Mouse (Mus musculus): ENCODE results near the gene St3gal2. TPM values are rescaled to one million over a fixed set of nuclear protein-coding genes. Genes with fewer than 3 reads are reported as not detected.

Gene St3gal2
- polyA plus RNA-seq, 2 experiments, result 19.2 to 29.9 TPM

DNA sequence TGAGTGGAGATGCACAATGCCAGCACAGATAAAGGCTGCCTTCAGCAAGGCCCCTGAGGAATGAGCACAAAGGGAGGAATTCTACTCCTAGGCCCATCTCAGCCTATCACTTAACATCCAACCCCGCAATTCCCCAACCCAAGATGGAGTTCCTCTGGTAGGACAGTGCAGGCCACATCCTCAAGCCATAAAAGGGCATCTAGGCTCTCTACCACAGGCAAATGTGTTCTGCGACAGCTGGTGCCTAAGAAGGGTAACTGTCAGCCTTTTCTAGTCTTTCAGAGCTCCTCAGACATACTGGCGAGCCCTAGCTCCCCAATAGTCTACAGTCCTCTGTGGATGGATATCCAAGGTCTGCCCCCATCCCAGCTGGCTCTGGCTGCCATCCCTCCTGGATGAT is 33.1 kb upstream of the St3gal2 start:
- TF ChIP-seq POLR2A (IDR thresholded peaks at IDR 0.05; ENCODE audit: borderline replicate concordance, extremely low read depth, insufficient read depth, insufficient read length), result no peak
- H3K4me2 ChIP-seq (replicated peaks; ENCODE audit: low read depth, low read length, severe bottlenecking), result no peak overlapping the region
- WGBS, result 87% methylated on average over 3 of the region's 3 CpGs
- H3K4me3 ChIP-seq (replicated peaks; ENCODE audit: low read length), result no peak overlapping the region
- DNase-seq (ENCODE audit: low spot score) (no peak), ATAC-seq (ENCODE audit: low FRiP score, low read depth) (no peak)
- H3K27ac ChIP-seq (replicated peaks; ENCODE audit: low read depth, low read length), result no peak overlapping the region
- no peaks in the 10 kb centered on the region for H3K9me3 ChIP-seq (ENCODE audit: control insufficient read depth, low read length)
- H3K36me3 ChIP-seq (ENCODE audit: control insufficient read depth, insufficient read depth, low read length), result peaks cover 74% of the 10 kb centered on the region
- no peak overlapping the region for H3K9ac ChIP-seq (ENCODE audit: low read depth, low read length, severe bottlenecking)
- no peaks in the 10 kb centered on the region for H3K4me1 ChIP-seq (ENCODE audit: control insufficient read depth, insufficient read depth, low read length)
- H3K27me3 ChIP-seq (ENCODE audit: control insufficient read depth, insufficient read depth, low read length), result no peaks in the 10 kb centered on the region

DNA sequence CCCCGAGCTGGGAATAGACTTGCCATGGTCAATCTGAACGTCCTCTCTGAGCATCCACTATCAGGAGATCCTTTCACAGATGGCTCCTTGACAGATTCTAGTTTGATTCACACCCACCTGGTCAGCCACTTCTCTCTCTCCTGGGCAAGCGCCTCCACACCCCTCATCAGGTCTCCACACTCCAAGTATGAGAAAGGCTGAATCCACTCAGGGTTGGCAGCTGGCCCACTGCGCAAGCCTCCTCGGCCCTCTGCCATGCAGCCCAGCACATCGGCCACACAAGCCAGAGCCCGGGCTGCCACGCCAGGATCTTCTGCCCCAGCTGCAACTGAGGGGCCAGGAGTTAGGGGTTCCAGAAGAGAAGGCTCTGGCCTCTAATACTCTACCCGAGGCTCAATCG is 32.2 kb upstream of the St3gal2 start:
- DNase-seq (ENCODE audit: low spot score) (no peak), ATAC-seq (ENCODE audit: low FRiP score, low read depth) (no peak)
- Histone ChIP-seq H3K9ac (ENCODE audit: low read depth, low read length, severe bottlenecking) (no peak overlapping the region), H3K4me1 (ENCODE audit: control insufficient read depth, insufficient read depth, low read length) (no peaks in the 10 kb centered on the region), H3K27me3 (ENCODE audit: control insufficient read depth, insufficient read depth, low read length) (no peaks in the 10 kb centered on the region), H3K4me3 (replicated peaks; ENCODE audit: low read length) (no peak overlapping the region), H3K4me2 (replicated peaks; ENCODE audit: low read depth, low read length, severe bottlenecking) (no peak overlapping the region), H3K27ac (replicated peaks; ENCODE audit: low read depth, low read length) (no peak overlapping the region), H3K36me3 (ENCODE audit: control insufficient read depth, insufficient read depth, low read length) (peaks cover 65% of the 10 kb centered on the region), H3K9me3 (ENCODE audit: control insufficient read depth, low read length) (no peaks in the 10 kb centered on the region)
- TF ChIP-seq POLR2A (IDR thresholded peaks at IDR 0.05; ENCODE audit: borderline replicate concordance, extremely low read depth, insufficient read depth, insufficient read length), result no peak
- WGBS, result 87% methylated on average over 10 of the region's 10 CpGs

DNA sequence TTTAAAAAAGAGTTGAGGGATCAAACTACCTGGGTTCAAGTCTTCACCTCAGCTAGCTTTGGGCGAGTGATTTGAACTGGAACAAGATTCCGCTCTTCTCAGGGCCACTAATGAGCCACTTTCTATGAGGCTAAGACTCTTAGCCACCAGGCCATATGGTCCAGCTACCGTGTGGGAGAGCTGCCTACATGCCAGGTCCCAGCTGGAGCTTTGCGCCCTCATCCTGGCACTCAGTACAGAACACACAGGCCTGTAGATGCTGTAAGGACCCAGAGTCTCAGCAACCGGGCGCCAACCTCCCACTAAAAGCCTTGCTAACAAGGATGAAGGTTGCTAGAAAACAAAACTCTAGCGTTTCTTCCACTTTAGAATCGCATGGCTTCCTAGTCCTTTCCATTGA is 31.3 kb upstream of the St3gal2 start:
- Histone ChIP-seq H3K36me3 (ENCODE audit: control insufficient read depth, insufficient read depth, low read length) (peaks cover 62% of the 10 kb centered on the region), H3K4me2 (replicated peaks; ENCODE audit: low read depth, low read length, severe bottlenecking) (no peak overlapping the region), H3K9ac (ENCODE audit: low read depth, low read length, severe bottlenecking) (no peak overlapping the region), H3K27me3 (ENCODE audit: control insufficient read depth, insufficient read depth, low read length) (no peaks in the 10 kb centered on the region), H3K4me3 (replicated peaks; ENCODE audit: low read length) (no peak overlapping the region), H3K4me1 (ENCODE audit: control insufficient read depth, insufficient read depth, low read length) (no peaks in the 10 kb centered on the region), H3K9me3 (ENCODE audit: control insufficient read depth, low read length) (no peaks in the 10 kb centered on the region), H3K27ac (replicated peaks; ENCODE audit: low read depth, low read length) (no peak overlapping the region)
- DNase-seq (ENCODE audit: low spot score) (no peak), ATAC-seq (ENCODE audit: low FRiP score, low read depth) (no peak)
- no peak for TF ChIP-seq POLR2A (IDR thresholded peaks at IDR 0.05; ENCODE audit: borderline replicate concordance, extremely low read depth, insufficient read depth, insufficient read length)
- WGBS, result 88% methylated on average over 8 of the region's 8 CpGs

DNA sequence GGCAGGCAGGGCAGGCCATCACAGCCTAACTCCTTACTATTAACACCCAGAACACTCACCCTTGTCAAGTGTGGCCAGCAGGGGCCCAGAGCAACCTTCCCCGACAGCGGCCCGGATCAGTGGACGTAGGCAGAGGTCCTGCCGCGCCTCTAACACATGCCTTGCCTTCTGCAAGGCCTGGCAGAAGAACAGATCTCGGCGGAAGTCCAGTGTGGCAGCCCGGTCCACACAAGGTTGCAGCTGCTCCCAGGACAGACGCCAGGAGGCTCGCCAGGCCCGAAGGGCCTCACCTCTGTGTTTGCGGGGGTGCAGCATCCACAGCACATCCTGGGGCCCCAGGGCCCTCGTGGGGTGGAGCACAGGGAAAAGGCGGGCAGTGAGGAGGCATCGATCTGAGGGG is 30.9 kb upstream of the St3gal2 start:
- no peak overlapping the region for H3K4me2 ChIP-seq (replicated peaks; ENCODE audit: low read depth, low read length, severe bottlenecking)
- ATAC-seq (ENCODE audit: low FRiP score, low read depth) (no peak), DNase-seq (ENCODE audit: low spot score) (no peak)
- peaks cover 59% of the 10 kb centered on the region for H3K36me3 ChIP-seq (ENCODE audit: control insufficient read depth, insufficient read depth, low read length)
- no peak overlapping the region for H3K4me3 ChIP-seq (replicated peaks; ENCODE audit: low read length)
- no peak for TF ChIP-seq POLR2A (IDR thresholded peaks at IDR 0.05; ENCODE audit: borderline replicate concordance, extremely low read depth, insufficient read depth, insufficient read length)
- 88% methylated on average over 16 of the region's 16 CpGs for WGBS
- H3K9me3 ChIP-seq (ENCODE audit: control insufficient read depth, low read length), result no peaks in the 10 kb centered on the region
- no peaks in the 10 kb centered on the region for H3K4me1 ChIP-seq (ENCODE audit: control insufficient read depth, insufficient read depth, low read length)
- H3K9ac ChIP-seq (ENCODE audit: low read depth, low read length, severe bottlenecking), result no peak overlapping the region
- no peaks in the 10 kb centered on the region for H3K27me3 ChIP-seq (ENCODE audit: control insufficient read depth, insufficient read depth, low read length)
- H3K27ac ChIP-seq (replicated peaks; ENCODE audit: low read depth, low read length), result no peak overlapping the region; the same call in 1 of the 2 replicates

DNA sequence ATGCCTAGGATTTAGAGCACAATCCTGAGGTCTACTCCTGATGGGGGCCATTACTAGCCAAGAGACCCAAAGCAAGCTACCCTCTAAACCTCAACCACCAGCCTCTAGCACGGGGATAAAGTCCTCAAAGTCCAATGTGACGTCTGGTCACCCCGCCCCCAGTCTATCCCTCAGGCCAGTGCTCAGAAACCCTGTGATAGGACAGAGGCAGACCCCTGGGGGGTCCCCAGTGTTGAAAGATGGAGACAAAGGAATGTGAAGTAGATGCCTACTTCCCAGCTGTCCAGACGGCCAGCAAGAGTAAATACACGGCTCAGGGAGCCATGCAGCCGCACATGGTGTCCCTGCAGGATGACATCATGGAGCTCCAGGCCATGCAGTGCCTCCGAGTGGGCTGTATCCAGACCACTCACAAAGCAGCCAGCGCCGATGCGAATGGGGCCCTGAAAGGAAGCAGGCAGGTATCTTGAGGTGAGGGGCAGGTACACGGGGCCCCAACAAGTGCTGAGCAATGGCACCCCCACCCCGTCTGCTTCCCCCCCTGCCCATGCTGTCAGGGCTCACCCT is 29.7 kb upstream of the St3gal2 start:
- Histone ChIP-seq H3K9ac (ENCODE audit: low read depth, low read length, severe bottlenecking) (no peak overlapping the region), H3K4me1 (ENCODE audit: control insufficient read depth, insufficient read depth, low read length) (no peaks in the 10 kb centered on the region), H3K4me2 (replicated peaks; ENCODE audit: low read depth, low read length, severe bottlenecking) (no peak overlapping the region), H3K4me3 (replicated peaks; ENCODE audit: low read length) (no peak overlapping the region), H3K9me3 (ENCODE audit: control insufficient read depth, low read length) (no peaks in the 10 kb centered on the region), H3K27me3 (ENCODE audit: control insufficient read depth, insufficient read depth, low read length) (no peaks in the 10 kb centered on the region), H3K27ac (replicated peaks; ENCODE audit: low read depth, low read length) (no peak overlapping the region), H3K36me3 (ENCODE audit: control insufficient read depth, insufficient read depth, low read length) (peaks cover 49% of the 10 kb centered on the region)
- DNase-seq (ENCODE audit: low spot score) (no peak), ATAC-seq (ENCODE audit: low FRiP score, low read depth) (no peak)
- 67% methylated on average over 12 of the region's 12 CpGs for WGBS
- no peak for TF ChIP-seq POLR2A (IDR thresholded peaks at IDR 0.05; ENCODE audit: borderline replicate concordance, extremely low read depth, insufficient read depth, insufficient read length)

DNA sequence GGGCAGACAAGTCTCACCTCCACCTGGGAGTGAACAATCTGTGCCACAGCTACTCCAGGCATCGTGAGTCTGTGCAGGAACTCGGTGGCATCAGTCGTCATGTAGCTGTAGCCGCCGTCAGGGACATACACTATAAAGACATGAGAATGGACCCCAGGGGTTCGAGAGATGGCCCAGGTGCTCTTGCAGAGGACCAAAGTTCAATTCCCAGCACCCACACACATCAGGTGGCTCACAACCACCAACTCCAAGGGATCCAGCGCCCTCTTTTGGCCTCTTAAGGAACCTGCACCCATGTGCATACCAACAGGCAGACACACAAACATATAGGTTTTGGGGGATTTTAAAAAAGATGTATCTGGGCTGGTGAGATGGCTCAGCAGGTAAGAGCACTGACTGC is 27.7 kb upstream of the St3gal2 start:
- H3K4me1 ChIP-seq (ENCODE audit: control insufficient read depth, insufficient read depth, low read length), result no peaks in the 10 kb centered on the region
- H3K27ac ChIP-seq (replicated peaks; ENCODE audit: low read depth, low read length), result no peak overlapping the region
- peaks cover 45% of the 10 kb centered on the region for H3K36me3 ChIP-seq (ENCODE audit: control insufficient read depth, insufficient read depth, low read length)

More for the DNA sequence above, 27.7 kb upstream of the St3gal2 start:
- WGBS, result 86% methylated on average over 7 of the region's 7 CpGs
- no peak for TF ChIP-seq POLR2A (IDR thresholded peaks at IDR 0.05; ENCODE audit: borderline replicate concordance, extremely low read depth, insufficient read depth, insufficient read length)
- H3K4me3 ChIP-seq (replicated peaks; ENCODE audit: low read length), result no peak overlapping the region
- no peak overlapping the region for H3K9ac ChIP-seq (ENCODE audit: low read depth, low read length, severe bottlenecking)
- H3K9me3 ChIP-seq (ENCODE audit: control insufficient read depth, low read length), result no peaks in the 10 kb centered on the region
- H3K4me2 ChIP-seq (replicated peaks; ENCODE audit: low read depth, low read length, severe bottlenecking), result no peak overlapping the region
- DNase-seq (ENCODE audit: low spot score) (no peak), ATAC-seq (ENCODE audit: low FRiP score, low read depth) (no peak)
- no peaks in the 10 kb centered on the region for H3K27me3 ChIP-seq (ENCODE audit: control insufficient read depth, insufficient read depth, low read length)
